Mouse (Mus musculus): Measurements from ENCODE around the gene Raet1d. TPM values are rescaled to one million over a fixed set of nuclear protein-coding genes. Genes with fewer than 3 reads are reported as not detected.
"Not testable (repeated sequence)": the region's sequence is repeated elsewhere in the genome, so short reads cannot be mapped to it uniquely, and the experiment has no call there.

Raet1d gene
- total RNA-seq (2015) (0.62 TPM in 1 of 2 replicates, not detected in the other), total RNA-seq (2017) (0.41 and 0.66 TPM in 2 replicates)

DNA sequence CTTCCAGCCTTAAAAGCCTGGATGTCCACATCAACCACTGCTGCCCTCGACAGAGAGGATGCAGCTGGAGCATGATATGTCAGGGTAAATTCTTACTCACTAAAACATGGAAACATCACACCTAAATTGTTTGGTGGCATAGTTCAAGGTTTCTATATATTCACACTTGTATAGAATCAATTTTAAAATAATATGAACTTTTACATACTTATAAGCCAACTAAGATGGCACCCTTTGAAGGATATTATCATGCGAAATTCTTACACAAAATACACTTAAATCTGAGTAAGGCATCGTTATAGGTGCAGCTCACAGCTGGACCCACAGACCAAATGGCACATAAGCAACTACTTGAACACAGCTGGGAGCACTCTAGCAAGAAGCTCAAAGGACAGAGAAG, at the start of gene Raet1d:
Gene Raet1d, plus strand, starts transcription at position 301 of the 400 bp plus-strand sequence.
- ATAC-seq (ENCODE audit: poor library complexity, severe bottlenecking) = not testable (repeated sequence)

DNA sequence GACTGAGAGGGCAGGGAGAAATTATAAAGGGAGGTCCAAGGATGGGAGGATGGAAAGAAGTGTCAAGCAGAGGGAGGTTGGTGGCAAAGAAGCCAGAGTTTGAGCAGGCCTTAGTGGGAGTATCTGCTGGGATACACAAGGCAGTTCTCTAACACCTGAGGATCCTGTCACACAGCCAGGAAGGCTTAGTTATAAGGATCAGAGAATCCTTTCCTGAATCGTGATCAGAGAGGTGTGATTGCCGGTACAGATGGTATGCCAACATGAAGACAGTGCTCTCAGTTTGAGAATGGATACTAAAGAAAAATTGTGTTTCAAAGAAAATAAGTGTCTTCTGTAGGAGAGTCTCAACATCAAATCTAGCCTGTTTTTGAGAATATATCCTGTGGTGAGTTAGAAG, 37.5 kb upstream of the Raet1d start:
- no peak for ATAC-seq (ENCODE audit: poor library complexity, severe bottlenecking)

DNA sequence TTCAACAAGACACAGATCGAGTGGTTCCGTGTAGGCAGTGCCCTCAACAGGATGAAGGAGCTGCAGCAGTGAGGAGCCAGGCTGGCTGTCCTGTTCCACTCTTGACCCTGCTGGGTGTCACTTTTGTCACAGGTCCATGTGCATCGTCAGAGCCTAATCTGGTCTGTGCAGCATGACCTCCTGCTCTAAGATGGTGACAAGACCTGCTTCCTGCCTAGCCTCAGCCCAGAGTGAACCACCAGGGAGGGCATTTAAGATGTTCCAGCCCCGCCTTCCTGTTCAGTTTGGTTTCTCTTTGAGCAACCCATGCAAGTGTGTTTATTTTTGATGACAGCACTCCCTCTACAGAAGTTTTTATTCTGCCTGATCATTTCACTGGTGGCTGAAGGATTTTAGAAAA, 14.6 kb upstream of the Raet1d start:
- 0 out of 2 replicates have a peak, but pooled peaks have one; percentile 21 for ATAC-seq (ENCODE audit: poor library complexity, severe bottlenecking)

DNA sequence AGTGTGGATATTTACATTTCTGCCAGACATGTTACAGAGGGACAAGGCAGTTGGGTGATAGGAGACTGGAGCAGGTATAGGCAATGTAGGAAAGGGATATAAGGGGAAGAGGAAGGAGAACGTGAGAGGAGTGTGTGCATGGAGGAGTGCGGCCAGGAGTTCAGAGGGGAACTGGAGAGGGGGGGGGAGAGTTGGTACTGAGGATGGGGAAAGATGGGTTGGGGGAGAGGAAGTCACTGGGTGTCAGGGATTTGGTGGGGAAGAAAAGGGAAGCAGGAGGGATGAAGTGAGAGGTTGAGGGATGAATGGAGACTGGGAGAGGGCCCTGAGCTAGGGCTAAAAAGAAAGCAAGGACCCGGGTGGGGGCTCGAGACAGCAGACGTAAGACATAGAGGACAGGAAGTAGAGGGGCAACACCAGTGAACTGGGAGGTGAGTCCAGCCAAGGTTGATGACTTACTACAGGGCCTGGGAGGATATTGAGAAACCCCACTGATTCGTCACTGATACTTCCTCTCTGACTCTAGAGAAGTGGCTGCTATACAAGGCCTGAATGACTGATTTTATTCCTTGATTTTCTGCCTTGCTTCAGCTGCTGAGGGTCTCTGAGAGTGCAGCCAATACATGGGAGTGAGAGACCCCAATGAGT, 6.7 kb upstream of the Raet1d start:
- peak; percentile 90 for ATAC-seq (ENCODE audit: poor library complexity, severe bottlenecking)

DNA sequence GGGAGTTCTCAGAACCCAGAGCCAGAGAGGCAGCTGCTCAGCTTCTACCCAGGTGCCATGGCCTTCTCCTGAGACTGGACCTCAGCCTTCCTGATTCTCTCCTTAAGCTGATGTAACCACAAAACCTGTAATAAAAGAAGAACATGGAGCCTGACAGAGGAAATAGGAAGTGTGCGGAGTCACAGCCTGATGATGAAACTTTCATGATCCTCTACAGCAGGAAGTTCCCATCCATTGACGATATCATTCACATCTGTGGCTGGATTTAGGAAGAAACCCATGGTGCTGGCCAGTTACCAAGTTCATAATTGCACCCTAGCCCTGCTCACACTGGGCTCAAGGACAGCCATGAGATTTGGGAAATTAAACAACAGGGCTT, 6.2 kb upstream of the Raet1d start:
- peak; percentile 79 for ATAC-seq (ENCODE audit: poor library complexity, severe bottlenecking)

DNA sequence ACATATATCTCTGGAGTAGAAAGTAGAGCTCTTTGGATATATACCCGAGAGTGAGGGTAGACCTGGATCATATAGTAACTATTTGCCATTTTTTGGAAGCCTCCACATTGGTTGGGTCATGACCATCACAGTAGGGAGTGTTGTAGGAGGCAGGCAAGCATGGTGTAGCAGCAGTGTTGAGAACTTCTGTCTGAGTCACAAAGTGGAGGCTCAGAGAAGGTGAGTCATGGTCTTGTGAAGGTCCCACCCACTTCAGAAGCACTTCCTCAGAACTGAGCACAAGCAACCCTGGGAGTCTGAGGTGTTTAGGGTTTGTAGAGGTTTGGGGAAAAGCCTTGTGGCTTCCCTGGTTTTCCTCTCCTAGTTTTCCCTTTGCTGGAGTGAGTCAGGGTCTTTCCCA, 3.0 kb upstream of the Raet1d start:
- peak; percentile 43 for ATAC-seq (ENCODE audit: poor library complexity, severe bottlenecking)

DNA sequence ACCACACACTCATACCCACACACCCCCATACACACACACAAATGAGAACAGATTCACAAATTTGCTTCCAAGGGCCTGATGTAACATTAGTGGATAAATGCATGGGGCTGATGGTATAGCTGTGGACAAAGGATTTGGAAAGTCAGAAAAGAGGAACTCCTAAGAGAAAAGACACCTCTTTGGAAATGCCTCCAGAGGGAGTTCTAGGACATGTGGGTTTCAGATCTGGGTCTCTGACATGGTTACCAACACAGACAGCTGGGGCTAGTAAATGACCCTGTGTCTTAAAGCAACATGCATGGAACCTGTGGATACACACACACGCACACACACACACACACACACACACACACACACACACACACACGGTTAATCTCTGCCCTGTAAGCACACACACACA, 605 bp downstream of the Raet1d start:
- ATAC-seq (ENCODE audit: poor library complexity, severe bottlenecking) = peak; percentile 44

DNA sequence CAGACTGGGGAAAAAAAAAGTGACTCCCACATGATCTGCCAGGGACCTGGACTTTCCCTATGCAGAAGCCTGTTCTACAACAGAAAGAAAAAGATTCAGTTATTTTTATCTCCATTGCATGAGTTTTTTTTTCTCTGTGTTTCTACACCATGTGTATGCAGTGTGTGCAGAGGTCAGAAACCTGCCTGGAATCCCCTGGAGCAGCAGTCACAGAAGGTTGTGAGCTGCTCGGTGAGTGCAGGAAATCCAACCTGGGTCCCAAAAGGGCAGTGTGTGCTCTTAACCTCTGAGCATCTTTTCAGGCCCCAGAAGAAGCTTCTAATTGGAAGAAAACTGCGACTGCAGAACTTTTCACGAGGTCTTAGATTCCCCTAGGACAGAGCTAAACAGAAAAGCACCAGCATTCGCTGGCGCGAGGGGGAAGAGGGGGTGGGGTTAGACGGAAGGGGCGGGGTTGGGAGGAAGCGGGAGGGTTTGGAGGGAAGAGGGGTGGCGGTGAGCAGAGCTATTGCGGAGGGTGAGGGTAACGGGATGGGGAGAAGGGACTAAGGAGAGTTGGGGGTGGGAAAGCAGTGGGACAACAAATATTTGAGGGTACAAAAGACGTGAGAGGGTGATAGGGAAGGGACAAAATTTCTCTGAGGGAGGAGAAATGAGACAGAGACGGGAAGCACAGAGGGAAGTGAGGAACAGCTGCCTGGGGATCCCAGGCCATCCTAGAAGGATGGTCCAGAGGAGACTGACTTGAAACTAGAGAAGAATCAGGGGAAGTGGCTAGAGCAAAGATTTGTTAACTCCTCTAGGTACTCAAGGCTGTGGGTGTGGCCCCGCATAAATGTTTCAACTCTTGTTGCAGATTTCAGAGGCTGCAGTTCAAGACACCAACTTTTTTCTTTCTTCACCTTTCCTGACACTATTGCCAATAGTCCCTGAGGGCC, 1.3 kb downstream of the Raet1d start:
- ATAC-seq (ENCODE audit: poor library complexity, severe bottlenecking) = peak; percentile 41; the same call in 1 of the 2 replicates

DNA sequence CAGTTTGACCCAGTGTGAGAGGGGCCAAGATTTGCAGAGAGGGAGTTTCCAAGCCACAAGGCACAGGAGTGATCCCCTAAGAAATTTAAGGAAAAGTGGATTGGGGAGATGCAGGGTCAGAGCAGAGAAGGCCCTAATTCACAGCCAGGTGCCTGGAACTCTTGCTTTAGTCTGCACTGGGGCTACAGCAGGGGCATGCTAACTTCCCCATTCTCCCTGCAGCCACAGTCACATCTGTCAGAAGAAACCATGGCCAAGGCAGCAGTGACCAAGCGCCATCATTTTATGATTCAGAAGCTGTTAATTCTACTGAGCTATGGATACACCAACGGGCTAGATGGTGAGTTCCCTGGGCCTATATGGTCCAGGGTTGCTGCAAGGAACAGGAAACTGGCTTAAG, 2.1 kb downstream of the Raet1d start:
- ATAC-seq (ENCODE audit: poor library complexity, severe bottlenecking) = peak; percentile 67

DNA sequence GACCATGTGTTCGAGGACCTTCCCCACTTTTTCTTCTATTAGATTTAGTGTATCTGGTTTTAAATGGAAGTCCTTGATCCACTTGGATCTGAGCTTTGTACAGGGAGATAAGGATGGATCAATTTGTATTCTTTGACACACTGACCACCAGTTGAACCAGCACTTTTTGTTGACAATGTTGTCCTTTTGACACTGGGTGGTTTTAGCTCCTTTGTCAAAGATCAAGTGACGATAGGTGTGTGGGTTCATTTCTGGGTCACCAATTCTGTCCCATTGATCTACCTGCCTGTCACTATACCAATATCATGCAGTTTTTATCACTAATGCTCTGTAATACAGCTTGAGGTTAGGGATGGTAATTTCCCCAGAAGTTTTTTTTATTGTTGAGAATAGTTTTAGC, 4.6 kb downstream of the Raet1d start:
- ATAC-seq (ENCODE audit: poor library complexity, severe bottlenecking) = not testable (repeated sequence)

DNA sequence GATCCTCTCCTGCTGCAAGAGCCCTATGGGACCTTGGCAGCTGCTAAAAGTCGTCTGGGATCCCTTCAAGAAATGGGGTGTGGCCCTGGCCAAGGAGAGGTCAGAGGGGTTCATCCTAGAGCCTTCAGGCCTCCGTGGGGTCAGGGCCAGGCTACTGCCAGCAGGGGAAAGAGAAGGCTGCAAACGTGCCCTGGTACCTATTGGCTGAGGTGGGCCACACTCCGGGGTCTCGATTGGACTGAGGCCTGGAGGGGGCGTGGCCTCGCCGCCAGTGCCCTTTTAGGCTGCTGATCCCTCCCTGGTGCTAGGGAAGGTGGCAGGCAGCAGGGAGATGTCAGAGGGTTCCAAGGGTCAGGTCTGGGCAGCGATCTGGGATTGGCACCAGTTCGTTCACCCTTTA, 20.9 kb downstream of the Raet1d start:
- ATAC-seq (ENCODE audit: poor library complexity, severe bottlenecking) = not testable (repeated sequence)

DNA sequence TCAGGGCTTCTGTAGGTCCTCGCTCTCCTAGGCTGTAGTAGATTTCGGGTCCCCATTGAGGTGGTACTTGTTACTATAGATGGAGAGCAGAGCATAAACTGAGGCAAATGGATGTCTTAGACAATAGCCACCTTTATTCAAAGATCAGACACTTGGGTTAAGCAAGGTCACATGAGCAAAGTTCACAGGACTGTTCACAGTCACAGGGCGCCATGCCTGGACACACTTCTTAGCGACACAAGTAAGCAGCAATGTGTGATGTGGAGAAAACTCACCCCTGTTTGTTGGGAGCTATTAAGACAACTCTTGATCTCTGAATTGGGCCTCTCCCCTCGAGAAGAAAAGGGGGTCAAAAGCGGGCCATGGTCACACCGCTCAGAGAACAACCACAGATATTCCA, 29.8 kb downstream of the Raet1d start:
- not testable (repeated sequence) for ATAC-seq (ENCODE audit: poor library complexity, severe bottlenecking)

DNA sequence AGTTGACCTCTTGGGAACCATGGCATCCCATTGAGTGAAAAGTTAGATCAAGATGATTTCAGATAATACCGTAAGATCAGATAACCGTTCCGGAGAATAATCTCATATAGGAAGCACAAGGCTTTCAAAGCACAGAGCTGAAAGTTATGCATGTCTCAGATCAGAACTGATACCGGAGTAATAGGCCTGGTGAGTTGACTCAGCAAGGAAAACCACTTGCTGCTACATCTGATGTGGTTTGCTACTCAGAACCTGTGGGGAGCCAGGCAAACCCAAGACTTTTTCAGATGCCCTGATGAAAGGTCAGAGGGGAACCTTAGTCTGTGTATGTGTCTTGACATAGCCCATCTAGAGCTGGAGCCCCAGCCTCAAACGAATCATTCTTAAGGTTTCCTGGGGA, 31.3 kb downstream of the Raet1d start:
- not testable (repeated sequence) for ATAC-seq (ENCODE audit: poor library complexity, severe bottlenecking)

DNA sequence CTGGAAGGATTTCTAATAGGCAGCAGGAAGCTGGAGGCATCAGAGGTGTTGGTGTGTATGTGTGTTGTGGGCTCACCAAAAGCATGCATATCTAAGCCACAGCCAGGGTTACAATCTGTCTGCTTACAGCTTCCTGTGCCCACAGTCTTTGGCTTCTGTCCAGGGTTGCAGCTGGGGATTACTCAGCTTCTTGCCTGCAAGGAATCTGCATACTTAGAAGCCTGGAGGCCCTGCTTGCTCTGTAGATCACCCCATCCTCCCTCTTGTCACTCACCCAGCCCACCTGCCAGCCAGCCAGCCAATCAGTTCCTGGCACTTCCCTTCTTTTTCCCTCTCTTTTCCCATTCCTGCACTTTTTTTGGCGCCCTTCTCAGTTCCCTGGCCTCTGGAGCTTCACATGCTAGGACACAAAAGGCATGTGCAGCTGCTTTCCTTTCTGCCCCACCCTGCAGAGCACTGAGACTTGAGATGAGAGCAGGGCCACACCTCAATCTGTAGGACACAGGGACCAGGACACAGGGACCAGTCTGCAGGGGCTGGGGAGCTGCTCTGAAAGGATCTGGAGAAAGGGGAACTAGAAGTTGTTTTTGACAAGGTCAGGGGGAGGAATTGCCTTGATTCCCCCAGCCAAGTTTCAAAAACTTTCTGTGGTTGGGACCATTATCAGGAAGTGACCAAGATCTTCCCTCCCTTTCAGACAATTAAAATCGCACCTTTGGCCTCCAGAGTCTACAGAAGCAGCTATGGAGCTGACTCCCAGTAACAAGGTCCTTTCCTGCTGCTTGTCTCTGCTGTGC, 32.9 kb downstream of the Raet1d start:
- peak; percentile 73 for ATAC-seq (ENCODE audit: poor library complexity, severe bottlenecking)

DNA sequence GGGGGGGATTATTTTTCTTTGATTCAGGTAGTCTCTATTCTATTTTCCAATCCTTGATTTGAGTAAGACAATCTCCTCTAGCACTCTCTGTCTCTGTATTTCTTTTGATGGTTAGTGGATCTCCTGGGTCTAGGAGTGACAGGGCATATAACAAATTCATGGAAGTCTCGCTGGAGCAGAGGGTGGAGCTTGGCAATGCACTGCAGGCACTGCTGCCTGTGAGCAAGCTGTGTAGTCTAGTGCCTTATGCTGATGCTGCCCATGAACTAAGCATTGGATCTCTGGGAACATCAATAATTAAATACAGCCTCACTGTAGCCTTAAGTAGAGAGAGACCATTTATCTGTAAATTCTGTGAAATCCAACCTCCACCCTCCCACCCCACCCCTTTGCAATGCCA, 36.3 kb downstream of the Raet1d start:
- not testable (repeated sequence) for ATAC-seq (ENCODE audit: poor library complexity, severe bottlenecking)

DNA sequence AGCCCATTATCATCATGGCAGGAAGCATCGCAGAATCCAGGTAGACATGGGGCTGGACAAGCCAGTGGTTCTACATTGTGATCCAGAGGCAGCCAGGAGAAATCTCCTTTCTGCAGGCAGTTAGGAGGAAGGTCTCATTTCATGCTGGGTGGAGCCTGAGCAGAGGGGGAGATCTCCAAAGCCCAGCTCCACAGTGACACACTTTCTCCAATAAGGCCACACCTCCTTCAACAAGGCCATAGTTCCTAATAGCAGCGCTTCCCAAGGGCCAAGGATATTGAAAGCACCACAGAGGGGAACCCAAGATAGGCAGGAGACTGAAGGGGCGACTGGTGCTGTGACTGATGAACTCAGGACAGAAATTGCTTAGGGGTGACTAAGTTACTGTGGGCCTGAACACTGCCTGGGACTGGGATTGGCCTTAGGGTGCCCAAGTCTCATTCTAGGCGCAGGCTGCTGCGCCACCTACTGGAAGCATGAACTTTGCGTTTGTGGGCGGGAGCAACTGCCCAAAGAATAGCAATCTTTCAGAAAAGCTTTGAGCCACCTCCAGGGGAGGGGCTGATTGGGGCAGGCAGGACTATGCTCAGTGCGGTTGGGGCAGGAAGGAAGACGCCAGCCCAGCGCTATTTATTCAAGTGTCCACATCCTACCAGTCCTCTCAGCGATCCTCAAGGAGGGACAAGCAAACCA, 42.0 kb downstream of the Raet1d start:
- peak; percentile 89 for ATAC-seq (ENCODE audit: poor library complexity, severe bottlenecking)

DNA sequence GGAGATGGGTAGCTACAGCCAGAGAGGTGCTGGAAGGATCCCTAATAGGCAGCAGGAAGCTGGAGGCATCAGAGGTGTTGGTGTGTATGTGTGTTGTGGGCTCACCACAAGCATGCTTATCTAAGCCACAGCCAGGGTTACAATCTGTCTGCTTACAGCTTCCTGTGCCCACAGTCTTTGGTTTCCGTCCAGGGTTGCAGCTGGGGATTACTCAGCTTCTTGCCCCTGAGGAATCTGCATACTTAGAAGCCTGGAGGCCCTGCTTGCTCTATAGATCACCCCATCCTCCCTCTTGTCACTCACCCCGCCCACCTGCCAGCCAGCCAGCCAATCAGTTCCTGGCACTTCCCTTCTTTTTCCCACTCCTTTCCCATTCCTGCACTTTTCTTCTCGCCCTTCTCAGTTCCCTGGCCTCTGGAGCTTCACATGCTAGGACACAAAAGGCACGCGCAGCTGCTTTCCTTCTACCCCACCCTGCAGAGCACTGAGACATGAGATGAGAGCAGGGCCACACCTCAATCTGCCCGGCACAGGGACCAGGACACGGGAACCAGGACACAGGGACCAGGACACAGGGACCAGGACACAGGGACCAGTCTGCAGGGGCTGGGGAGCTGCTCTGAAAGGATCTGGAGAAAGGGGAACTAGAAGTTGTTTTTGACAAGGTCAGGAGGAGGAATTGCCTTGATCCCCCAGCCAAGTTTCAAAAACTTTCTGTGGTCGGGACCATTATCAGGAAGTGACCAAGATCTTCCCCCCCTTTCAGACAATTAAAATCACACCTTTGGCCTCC, 53.5 kb downstream of the Raet1d start:
- ATAC-seq (ENCODE audit: poor library complexity, severe bottlenecking) = peak; percentile 70

All from megakaryocyte, adult 5-6 weeks (primary cell).